Mouse (Mus musculus): ENCODE results near the gene Vmn1r4. TPM values are rescaled to one million over a fixed set of nuclear protein-coding genes. Genes with fewer than 3 reads are reported as not detected.

Gene Vmn1r4
- 0.10 and 0.12 TPM in 2 replicates for polyA plus RNA-seq (2016; fragmentation: Nextera tagmentation; extraction: Ambion mirVana)

- H3K9ac ChIP-seq: peak within 1 kb of the TSS; percentile 92
- peaks cover 24% of the 10 kb centered on the region for H3K4me1 ChIP-seq (replicated peaks)
- H3K36me3 ChIP-seq: no peaks in the 10 kb centered on the region
- H3K27me3 ChIP-seq (replicated peaks): no peaks in the 10 kb centered on the region
- ATAC-seq (ENCODE audit: insufficient number of reproducible peaks, low FRiP score): peak; percentile 97
- peak within 1 kb of the TSS; percentile 77 for H3K27ac ChIP-seq (ENCODE audit: poor library complexity, severe bottlenecking)
- peak within 1 kb of the TSS; percentile 69 for H3K4me2 ChIP-seq
- no peaks in the 10 kb centered on the region for H3K9me3 ChIP-seq (replicated peaks)
- H3K4me3 ChIP-seq: peak within 1 kb of the TSS; percentile 97
- WGBS: 3% methylated on average over 64 of the region's 64 CpGs
Measured at GRCm38 (mm10) chr6:56923726-56924707, at the start of gene Vmn1r4, which contains the start of gene Nt5c3. Gene Vmn1r4, plus strand, starts transcription at chr6:56924015. Gene Nt5c3, minus strand, starts transcription at chr6:56923932.

- H3K27ac ChIP-seq (ENCODE audit: poor library complexity, severe bottlenecking): no peak overlapping the region
- WGBS: 52% methylated on average over 4 of the region's 4 CpGs
- no peak overlapping the region for H3K9ac ChIP-seq
- peaks cover 67% of the 10 kb centered on the region for H3K36me3 ChIP-seq
- no peaks in the 10 kb centered on the region for H3K9me3 ChIP-seq (replicated peaks)
- H3K4me1 ChIP-seq (replicated peaks): peaks cover 16% of the 10 kb centered on the region
- H3K4me3 ChIP-seq: no peak overlapping the region
- no peaks in the 10 kb centered on the region for H3K27me3 ChIP-seq (replicated peaks)
- no peak overlapping the region for H3K4me2 ChIP-seq
- ATAC-seq (ENCODE audit: insufficient number of reproducible peaks, low FRiP score): no peak
Measured at GRCm38 (mm10) chr6:56876870-56877269, 46.9 kb upstream of the Vmn1r4 start.

GRCm38 (mm10) chr6:56877985-56878384 is 45.8 kb upstream of the Vmn1r4 start:
- peaks cover 16% of the 10 kb centered on the region for H3K4me1 ChIP-seq (replicated peaks)
- ATAC-seq (ENCODE audit: insufficient number of reproducible peaks, low FRiP score): no peak
- H3K9me3 ChIP-seq (replicated peaks): no peaks in the 10 kb centered on the region
- no peak overlapping the region for H3K4me3 ChIP-seq
- no peaks in the 10 kb centered on the region for H3K27me3 ChIP-seq (replicated peaks)
- H3K36me3 ChIP-seq: peaks cover 75% of the 10 kb centered on the region
- 90% methylated on average over 8 of the region's 8 CpGs for WGBS
- no peak overlapping the region for H3K27ac ChIP-seq (ENCODE audit: poor library complexity, severe bottlenecking)
- H3K9ac ChIP-seq: no peak overlapping the region
- no peak overlapping the region for H3K4me2 ChIP-seq

GRCm38 (mm10) chr6:56879352-56879955 is 44.4 kb upstream of the Vmn1r4 start:
- 0% methylated on average over 1 of the region's 1 CpGs for WGBS
- Histone ChIP-seq H3K36me3 (peaks cover 77% of the 10 kb centered on the region), H3K27me3 (replicated peaks) (no peaks in the 10 kb centered on the region), H3K4me2 (0 out of 2 replicates have a peak overlapping the region, but pooled peaks have one; percentile 12), H3K27ac (ENCODE audit: poor library complexity, severe bottlenecking) (peak overlapping the region; percentile 77), H3K4me3 (no peak overlapping the region), H3K9ac (no peak overlapping the region), H3K4me1 (replicated peaks) (peaks cover 16% of the 10 kb centered on the region), H3K9me3 (replicated peaks) (no peaks in the 10 kb centered on the region)
- peak; percentile 46; the same call in 1 of the 2 replicates for ATAC-seq (ENCODE audit: insufficient number of reproducible peaks, low FRiP score)

- Histone ChIP-seq H3K4me2 (no peak overlapping the region), H3K4me3 (no peak overlapping the region), H3K4me1 (replicated peaks) (no peaks in the 10 kb centered on the region), H3K36me3 (peaks cover 57% of the 10 kb centered on the region), H3K27ac (ENCODE audit: poor library complexity, severe bottlenecking) (no peak overlapping the region), H3K27me3 (replicated peaks) (no peaks in the 10 kb centered on the region), H3K9me3 (replicated peaks) (no peaks in the 10 kb centered on the region), H3K9ac (no peak overlapping the region)
- WGBS: 88% methylated on average over 6 of the region's 6 CpGs
- no peak for ATAC-seq (ENCODE audit: insufficient number of reproducible peaks, low FRiP score)
Measured at GRCm38 (mm10) chr6:56888561-56888960, 35.3 kb upstream of the Vmn1r4 start.

- Histone ChIP-seq H3K36me3 (peaks cover 49% of the 10 kb centered on the region), H3K4me3 (no peak overlapping the region), H3K4me2 (no peak overlapping the region), H3K4me1 (replicated peaks) (no peaks in the 10 kb centered on the region), H3K9me3 (replicated peaks) (no peaks in the 10 kb centered on the region), H3K9ac (no peak overlapping the region), H3K27me3 (replicated peaks) (no peaks in the 10 kb centered on the region), H3K27ac (ENCODE audit: poor library complexity, severe bottlenecking) (no peak overlapping the region)
- no peak for ATAC-seq (ENCODE audit: insufficient number of reproducible peaks, low FRiP score)
- 85% methylated on average over 2 of the region's 2 CpGs for WGBS
Measured at GRCm38 (mm10) chr6:56890762-56891161, 33.1 kb upstream of the Vmn1r4 start.

GRCm38 (mm10) chr6:56899601-56900000 is 24.2 kb upstream of the Vmn1r4 start:
- Histone ChIP-seq H3K36me3 (no peaks in the 10 kb centered on the region), H3K9me3 (replicated peaks) (no peaks in the 10 kb centered on the region), H3K4me1 (replicated peaks) (peaks cover 34% of the 10 kb centered on the region), H3K9ac (no peak overlapping the region), H3K27ac (ENCODE audit: poor library complexity, severe bottlenecking) (peak overlapping the region; percentile 45), H3K4me3 (no peak overlapping the region), H3K4me2 (peak overlapping the region; percentile 20; the same call in 1 of the 2 replicates), H3K27me3 (replicated peaks) (no peaks in the 10 kb centered on the region)
- WGBS: 57% methylated on average over 3 of the region's 3 CpGs
- no peak for ATAC-seq (ENCODE audit: insufficient number of reproducible peaks, low FRiP score)

- H3K27me3 ChIP-seq (replicated peaks): no peaks in the 10 kb centered on the region
- H3K36me3 ChIP-seq: no peaks in the 10 kb centered on the region
- WGBS: 65% methylated on average over 3 of the region's 3 CpGs
- peak overlapping the region; percentile 66 for H3K4me2 ChIP-seq
- peak overlapping the region; percentile 50; the same call in 1 of the 2 replicates for H3K27ac ChIP-seq (ENCODE audit: poor library complexity, severe bottlenecking)
- ATAC-seq (ENCODE audit: insufficient number of reproducible peaks, low FRiP score): no peak
- H3K9me3 ChIP-seq (replicated peaks): no peaks in the 10 kb centered on the region
- no peak overlapping the region for H3K9ac ChIP-seq
- peak overlapping the region; percentile 44 for H3K4me3 ChIP-seq
- H3K4me1 ChIP-seq (replicated peaks): peaks cover 45% of the 10 kb centered on the region
Measured at GRCm38 (mm10) chr6:56901336-56901735, 22.5 kb upstream of the Vmn1r4 start.

- ATAC-seq (ENCODE audit: insufficient number of reproducible peaks, low FRiP score): peak; percentile 81
- peak overlapping the region; percentile 44 for H3K4me3 ChIP-seq
Measured at GRCm38 (mm10) chr6:56901824-56902386, 21.9 kb upstream of the Vmn1r4 start.

GRCm38 (mm10) chr6:56902606-56903520 is 21.0 kb upstream of the Vmn1r4 start:
- Histone ChIP-seq H3K4me2 (peak overlapping the region; percentile 18), H3K9ac (no peak overlapping the region), H3K36me3 (0 out of 2 replicates have a peak, but pooled peaks cover under 1% of the 10 kb centered on the region), H3K4me1 (replicated peaks) (peaks cover 44% of the 10 kb centered on the region), H3K4me3 (no peak overlapping the region), H3K9me3 (replicated peaks) (no peaks in the 10 kb centered on the region), H3K27ac (ENCODE audit: poor library complexity, severe bottlenecking) (peak overlapping the region; percentile 26), H3K27me3 (replicated peaks) (no peaks in the 10 kb centered on the region)
- peak; percentile 77 for ATAC-seq (ENCODE audit: insufficient number of reproducible peaks, low FRiP score)
- 49% methylated on average over 7 of the region's 7 CpGs for WGBS

More at GRCm38 (mm10) chr6:56901824-56902386, 21.9 kb upstream of the Vmn1r4 start:
- H3K4me2 ChIP-seq: peak overlapping the region; percentile 66
- WGBS: 21% methylated on average over 12 of the region's 12 CpGs
- no peaks in the 10 kb centered on the region for H3K27me3 ChIP-seq (replicated peaks)
- H3K27ac ChIP-seq (ENCODE audit: poor library complexity, severe bottlenecking): peak overlapping the region; percentile 50
- H3K36me3 ChIP-seq: no peaks in the 10 kb centered on the region
- H3K9me3 ChIP-seq (replicated peaks): no peaks in the 10 kb centered on the region
- H3K4me1 ChIP-seq (replicated peaks): peaks cover 44% of the 10 kb centered on the region
- H3K9ac ChIP-seq: peak overlapping the region; percentile 56; the same call in 1 of the 2 replicates

All from heart, embryonic 12.5 days (tissue).